Mouse (Mus musculus) C2C12 (cell line): ENCODE data around the gene Ccdc170. TPM values are rescaled to one million over a fixed set of nuclear protein-coding genes. Genes with fewer than 3 reads are reported as not detected.

Source experiments
- H3K27me3 ChIP-seq: one replicate; pipeline ENCODE4 v1.6.1; 2011; ENCODE audit not compliant: control insufficient read depth, insufficient read depth, insufficient read length
- H3K36me3 ChIP-seq: one replicate; pipeline ENCODE4 v1.6.1; 2011; ENCODE audit not compliant: control insufficient read depth, insufficient read depth
- H3K4me3 ChIP-seq: one replicate; pipeline ENCODE4 v1.5.1; 2011; ENCODE audit warnings: mild to moderate bottlenecking, control low read depth; ENCODE audit not compliant: poor library complexity, insufficient read depth, severe bottlenecking
- H3K79me2 ChIP-seq: one replicate; pipeline ENCODE4 v1.6.1; 2011; ENCODE audit not compliant: control insufficient read depth, insufficient read depth
- H3K79me3 ChIP-seq: one replicate; pipeline ENCODE4 v1.6.1; 2011; ENCODE audit warnings: low read depth, control low read depth
- H3ac ChIP-seq: one replicate; pipeline ENCODE3; 2011; ENCODE audit warnings: low read depth; ENCODE audit not compliant: control insufficient read depth, insufficient read length
- CEBPB ChIP-seq: IDR thresholded peaks from one replicate; pipeline ENCODE4 v1.6.1; 2011; ENCODE audit warnings: low read depth, mild to moderate bottlenecking, control low read depth, moderate library complexity
- CTCF ChIP-seq: IDR thresholded peaks from one replicate; pipeline ENCODE4 v1.5.1; 2011; ENCODE audit not compliant: control insufficient read depth, insufficient read depth, insufficient read length
- FOSL1 ChIP-seq: IDR thresholded peaks from one replicate; pipeline ENCODE4 v1.8.0; 2011; ENCODE audit warnings: mild to moderate bottlenecking, low read length; ENCODE audit not compliant: poor library complexity, insufficient read depth, severe bottlenecking
- MAX ChIP-seq: IDR thresholded peaks from one replicate; pipeline ENCODE4 v1.6.1; 2011; ENCODE audit warnings: mild to moderate bottlenecking, control low read depth
- MYOD1 ChIP-seq: IDR thresholded peaks from one replicate; pipeline ENCODE4 v1.6.1; 2011; ENCODE audit warnings: low read depth; ENCODE audit not compliant: control insufficient read depth, insufficient read length
- MYOG ChIP-seq: IDR thresholded peaks from one replicate; pipeline ENCODE4 v1.6.1; 2011; ENCODE audit not compliant: control insufficient read depth, insufficient read length; ENCODE audit errors: extremely low read depth
- USF1 ChIP-seq: IDR thresholded peaks from one replicate; pipeline ENCODE4 v1.6.1; 2011; ENCODE audit warnings: low read depth, mild to moderate bottlenecking, control low read depth, moderate library complexity
- polyA plus RNA-seq: library from polyadenylated mRNA; unstranded; fragments of >200 nt; fragmentation: generic; extraction: Trizol; gene quantifications from one replicate; pipeline ENCODE4 v1.2.1, GENCODE M21; 2012; ENCODE audit warnings: missing spikeins

The Ccdc170 gene
- polyA plus RNA-seq, 1 experiment, result 0.02 TPM

GRCm38 (mm10) chr10:4581905-4582304 is 99.6 kb downstream of the Ccdc170 start:
- Histone ChIP-seq H3K27me3 (no peaks in the 10 kb centered on the region), H3K36me3 (no peaks in the 10 kb centered on the region), H3K79me2 (no peaks in the 10 kb centered on the region), H3K79me3 (no peaks in the 10 kb centered on the region), H3K4me3 (no peak overlapping the region), H3ac (no peak overlapping the region)
- TF ChIP-seq MAX, result no peak
- TF ChIP-seq MYOD1, result no peak
- TF ChIP-seq CEBPB, result no peak
- no peak for TF ChIP-seq USF1
- TF ChIP-seq MYOG, result no peak
- no peak for TF ChIP-seq CTCF
- no peak for TF ChIP-seq FOSL1

- Histone ChIP-seq H3K27me3 (no peaks in the 10 kb centered on the region), H3K79me3 (no peaks in the 10 kb centered on the region), H3K79me2 (no peaks in the 10 kb centered on the region), H3K4me3 (no peak overlapping the region), H3ac (no peak overlapping the region), H3K36me3 (no peaks in the 10 kb centered on the region)
- TF ChIP-seq CTCF, result no peak
- no peak for TF ChIP-seq CEBPB
- no peak for TF ChIP-seq MYOD1
- TF ChIP-seq FOSL1, result no peak
- TF ChIP-seq MAX, result no peak
- TF ChIP-seq MYOG, result no peak
- TF ChIP-seq USF1, result no peak
Observed at GRCm38 (mm10) chr10:4586691-4587090, 104.4 kb downstream of the Ccdc170 start.

DNA sequence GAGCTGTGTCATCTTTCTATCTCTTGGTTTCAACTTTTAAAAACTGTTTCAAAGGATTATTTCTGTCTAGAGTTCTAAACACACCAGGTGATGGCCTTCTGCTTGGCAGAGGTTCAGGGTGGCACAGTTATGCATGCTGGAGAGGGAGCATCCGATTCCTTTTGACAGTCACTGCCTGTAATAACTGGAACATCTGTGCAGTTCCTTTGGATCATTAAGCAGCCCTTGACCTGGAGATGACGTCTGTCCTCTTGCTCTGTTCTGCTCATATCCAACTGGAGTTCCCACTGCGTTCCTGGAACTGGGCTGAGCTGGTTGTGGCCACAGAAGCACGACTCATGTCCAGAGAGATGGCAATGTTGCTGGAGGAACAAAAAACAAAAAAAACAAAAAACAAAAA is 107.3 kb downstream of the Ccdc170 start:
- Histone ChIP-seq H3K79me3 (no peaks in the 10 kb centered on the region), H3K27me3 (no peaks in the 10 kb centered on the region), H3K4me3 (no peak overlapping the region), H3K36me3 (no peaks in the 10 kb centered on the region), H3ac (no peak overlapping the region), H3K79me2 (no peaks in the 10 kb centered on the region)
- TF ChIP-seq MAX (no peak), CEBPB (no peak), USF1 (no peak), CTCF (no peak), MYOG (no peak), FOSL1 (no peak), MYOD1 (no peak)

DNA sequence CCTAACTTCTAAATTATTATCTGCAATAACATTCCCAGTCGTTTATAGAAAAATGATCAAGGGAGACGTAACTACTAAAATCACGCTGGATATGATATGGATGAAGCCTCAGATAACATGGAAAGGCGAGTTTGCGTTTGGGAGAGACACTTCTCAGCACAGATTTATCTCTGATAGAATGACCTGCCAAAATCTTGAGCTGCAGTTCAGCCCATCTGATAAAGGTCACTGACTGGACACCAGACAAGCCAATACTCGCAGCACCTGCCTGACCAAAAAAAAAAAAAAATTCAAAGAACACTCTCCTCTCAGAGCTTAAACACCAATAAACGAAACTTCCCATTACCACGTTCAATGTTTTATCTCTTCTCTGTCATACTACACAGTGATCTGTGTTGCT is 108.7 kb downstream of the Ccdc170 start:
- TF ChIP-seq USF1 (no peak), CEBPB (no peak), MYOD1 (no peak), FOSL1 (no peak), MYOG (no peak), MAX (no peak), CTCF (no peak)

DNA sequence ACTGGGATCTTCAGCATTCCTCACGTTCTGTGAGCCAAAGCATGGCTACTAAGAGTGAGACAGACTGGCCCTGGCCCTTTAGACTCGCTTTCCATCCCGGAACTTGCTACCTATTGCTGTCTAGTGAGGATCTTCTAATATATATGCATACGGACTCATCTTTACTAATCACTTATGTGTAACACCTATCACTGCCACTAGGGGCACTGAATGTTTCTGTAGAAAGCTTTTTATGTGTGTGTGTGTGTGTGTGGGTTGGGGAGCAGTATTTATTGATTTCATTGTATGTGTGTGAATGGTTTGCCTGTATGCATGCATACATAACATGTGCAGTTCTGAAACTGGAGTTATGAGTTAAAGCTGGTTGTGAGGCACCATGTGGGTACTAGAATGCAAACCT is 111.5 kb downstream of the Ccdc170 start:
- H3K36me3 ChIP-seq, result no peaks in the 10 kb centered on the region
- TF ChIP-seq CTCF (no peak), CEBPB (no peak), MAX (no peak), FOSL1 (no peak), USF1 (no peak), MYOD1 (no peak)
- H3K27me3 ChIP-seq, result no peaks in the 10 kb centered on the region
- H3K79me3 ChIP-seq, result no peaks in the 10 kb centered on the region
- H3K79me2 ChIP-seq, result no peaks in the 10 kb centered on the region
- no peak overlapping the region for H3K4me3 ChIP-seq
- no peak overlapping the region for H3ac ChIP-seq

More for the DNA sequence above, 108.7 kb downstream of the Ccdc170 start:
- H3ac ChIP-seq, result no peak overlapping the region
- no peaks in the 10 kb centered on the region for H3K79me2 ChIP-seq
- H3K36me3 ChIP-seq, result no peaks in the 10 kb centered on the region
- H3K4me3 ChIP-seq, result no peak overlapping the region
- no peaks in the 10 kb centered on the region for H3K27me3 ChIP-seq
- H3K79me3 ChIP-seq, result no peaks in the 10 kb centered on the region

DNA sequence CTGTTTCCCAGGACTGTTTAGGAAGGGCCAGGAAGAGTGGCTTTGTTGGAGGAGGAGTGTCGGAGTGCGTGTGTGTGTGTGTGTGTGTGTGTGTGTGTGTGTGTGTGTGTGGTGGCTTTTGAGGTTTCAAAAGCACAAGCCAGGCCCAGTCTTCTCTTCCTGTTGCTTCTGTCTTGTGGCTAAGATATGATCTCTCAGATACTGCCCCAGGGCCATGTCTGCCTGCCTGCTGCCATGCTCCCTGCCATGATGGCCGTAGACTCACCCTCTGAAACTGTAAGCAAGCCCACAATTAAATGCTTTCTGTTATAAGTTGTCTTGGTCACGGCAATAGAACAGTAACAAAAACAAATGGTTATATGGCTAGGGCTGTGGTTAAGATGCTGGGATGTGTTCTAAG is 114.9 kb downstream of the Ccdc170 start:
- Histone ChIP-seq H3K36me3 (no peaks in the 10 kb centered on the region), H3K79me3 (no peaks in the 10 kb centered on the region)
- no peak for TF ChIP-seq MYOG
- TF ChIP-seq MYOD1, result no peak
- no peak for TF ChIP-seq USF1
- TF ChIP-seq CEBPB, result no peak
- TF ChIP-seq CTCF, result no peak
- no peak for TF ChIP-seq MAX
- no peak for TF ChIP-seq FOSL1

More for the DNA sequence above, 114.9 kb downstream of the Ccdc170 start:
- no peak overlapping the region for H3K4me3 ChIP-seq
- H3K27me3 ChIP-seq, result no peaks in the 10 kb centered on the region
- no peak overlapping the region for H3ac ChIP-seq
- no peaks in the 10 kb centered on the region for H3K79me2 ChIP-seq
